Mouse (Mus musculus) hindbrain, embryonic 15.5 days (tissue): ENCODE results near the gene Ccdc8. TPM values are rescaled to one million over a fixed set of nuclear protein-coding genes. Genes with fewer than 3 reads are reported as not detected.

Source experiments
- ATAC-seq: fragments of 200-750 bp; cut with Nextera tagmentation; 2 replicates; pipeline ENCODE4 v1.8.0; 2017; ENCODE audit warnings: low read depth, moderate number of reproducible peaks, moderate TSS enrichment; ENCODE audit not compliant: low FRiP score
- H3K27ac ChIP-seq: fragments of 300-500 bp; sonication (generic); replicated peaks from 2 replicates; pipeline ENCODE4 v1.5.1; 2015; ENCODE audit warnings: mild to moderate bottlenecking, inconsistent platforms
- H3K27me3 ChIP-seq: fragments of 300-500 bp; sonication (generic); 2 replicates; pipeline ENCODE4 v1.6.1; 2015; ENCODE audit warnings: control low read depth, inconsistent platforms
- H3K36me3 ChIP-seq: fragments of 300-500 bp; sonication (generic); 2 replicates; pipeline ENCODE4 v1.6.1; 2015; ENCODE audit warnings: control low read depth, inconsistent platforms
- H3K4me1 ChIP-seq: fragments of 300-500 bp; sonication (generic); replicated peaks from 2 replicates; pipeline ENCODE4 v1.6.1; 2015; ENCODE audit warnings: control low read depth, inconsistent platforms
- H3K4me2 ChIP-seq: fragments of 300-500 bp; sonication (generic); 2 replicates; pipeline ENCODE4 v1.6.1; 2015; ENCODE audit warnings: moderate library complexity, mild to moderate bottlenecking, inconsistent platforms
- H3K4me3 ChIP-seq: fragments of 300-500 bp; sonication (generic); 2 replicates; pipeline ENCODE4 v1.5.1; 2015; ENCODE audit warnings: mild to moderate bottlenecking, inconsistent platforms
- H3K9ac ChIP-seq: fragments of 300-500 bp; sonication (generic); 2 replicates; pipeline ENCODE4 v1.6.1; 2015; ENCODE audit warnings: inconsistent platforms
- H3K9me3 ChIP-seq: fragments of 300-500 bp; sonication (generic); 2 replicates; pipeline ENCODE4 v1.6.1; 2016; ENCODE audit warnings: control low read depth, inconsistent platforms
- WGBS: fragments of 180-500 bp; shearing (Covaris S2); methylation state at CpG from one replicate; pipeline ENCODE4 v1.1.7; 2015; 5-methylcytosine and 5-hydroxymethylcytosine counted together
- polyA plus RNA-seq: library from polyadenylated mRNA; unstranded; fragments of >200 nt; fragmentation: Nextera tagmentation; extraction: Ambion mirVana; gene quantifications from 2 replicates; pipeline ENCODE4 v1.2.1, GENCODE M21; 2015

Gene Ccdc8
- polyA plus RNA-seq, 1 experiment from 2014 or later = 7.4 TPM

GRCm38 (mm10) chr7:17022176-17022575 lies 29.7 kb downstream of the Ccdc8 start:
- Histone ChIP-seq H3K4me3 (no peak overlapping the region), H3K4me1 (peaks cover 44% of the 10 kb centered on the region), H3K27me3 (no peaks in the 10 kb centered on the region), H3K9ac (no peak overlapping the region), H3K27ac (no peak overlapping the region), H3K4me2 (no peak overlapping the region), H3K9me3 (no peaks in the 10 kb centered on the region), H3K36me3 (peaks cover 34% of the 10 kb centered on the region)
- WGBS = 97% methylated on average over 15 of the region's 15 CpGs
- ATAC-seq = no peak

GRCm38 (mm10) chr7:17023701-17024100 lies 31.2 kb downstream of the Ccdc8 start:
- peaks cover 34% of the 10 kb centered on the region for H3K36me3 ChIP-seq
- peaks cover 37% of the 10 kb centered on the region for H3K4me1 ChIP-seq
- ATAC-seq = no peak
- H3K9ac ChIP-seq = no peak overlapping the region
- H3K4me2 ChIP-seq = no peak overlapping the region
- H3K4me3 ChIP-seq = no peak overlapping the region
- no peak overlapping the region for H3K27ac ChIP-seq
- 89% methylated on average over 4 of the region's 4 CpGs for WGBS
- H3K27me3 ChIP-seq = no peaks in the 10 kb centered on the region
- H3K9me3 ChIP-seq = no peaks in the 10 kb centered on the region

- Histone ChIP-seq H3K4me2 (no peak overlapping the region), H3K4me3 (no peak overlapping the region), H3K9me3 (no peaks in the 10 kb centered on the region), H3K36me3 (peaks cover 34% of the 10 kb centered on the region), H3K27ac (peak overlapping the region; percentile 48; the same call in 1 of the 2 replicates), H3K9ac (no peak overlapping the region), H3K4me1 (peaks cover 37% of the 10 kb centered on the region), H3K27me3 (no peaks in the 10 kb centered on the region)
- WGBS = 86% methylated on average over 6 of the region's 6 CpGs
- ATAC-seq = no peak
Observed at GRCm38 (mm10) chr7:17024141-17024540, 31.6 kb downstream of the Ccdc8 start.

GRCm38 (mm10) chr7:17024814-17025504 lies 32.5 kb downstream of the Ccdc8 start:
- Histone ChIP-seq H3K4me2 (no peak overlapping the region), H3K27me3 (no peaks in the 10 kb centered on the region), H3K9me3 (no peaks in the 10 kb centered on the region), H3K4me1 (peaks cover 37% of the 10 kb centered on the region), H3K4me3 (no peak overlapping the region), H3K36me3 (peaks cover 26% of the 10 kb centered on the region), H3K9ac (no peak overlapping the region), H3K27ac (peak overlapping the region; percentile 48)
- 90% methylated on average over 10 of the region's 10 CpGs for WGBS
- no peak for ATAC-seq

- Histone ChIP-seq H3K4me1 (peaks cover 37% of the 10 kb centered on the region), H3K4me3 (no peak overlapping the region), H3K4me2 (peak overlapping the region; percentile 81; the same call in 1 of the 2 replicates), H3K36me3 (peaks cover 21% of the 10 kb centered on the region), H3K27ac (no peak overlapping the region), H3K27me3 (no peaks in the 10 kb centered on the region), H3K9me3 (no peaks in the 10 kb centered on the region), H3K9ac (no peak overlapping the region)
- WGBS = 83% methylated on average over 4 of the region's 4 CpGs
- no peak for ATAC-seq
Observed at GRCm38 (mm10) chr7:17025505-17025894, 33.0 kb downstream of the Ccdc8 start.

- H3K4me2 ChIP-seq = peak overlapping the region; percentile 81
- peak overlapping the region; percentile 95 for H3K4me3 ChIP-seq
- H3K36me3 ChIP-seq = peaks cover 16% of the 10 kb centered on the region
- WGBS = 79% methylated on average over 9 of the region's 9 CpGs
- H3K9me3 ChIP-seq = no peaks in the 10 kb centered on the region
- no peak for ATAC-seq
- H3K27ac ChIP-seq = no peak overlapping the region
- H3K4me1 ChIP-seq = peaks cover 37% of the 10 kb centered on the region
- no peaks in the 10 kb centered on the region for H3K27me3 ChIP-seq
- H3K9ac ChIP-seq = peak overlapping the region; percentile 95; the same call in 1 of the 2 replicates
Observed at GRCm38 (mm10) chr7:17025896-17026622, 33.6 kb downstream of the Ccdc8 start.

GRCm38 (mm10) chr7:17026710-17027587 lies 34.4 kb downstream of the Ccdc8 start:
- Histone ChIP-seq H3K36me3 (peaks cover 7% of the 10 kb centered on the region), H3K4me1 (peaks cover 37% of the 10 kb centered on the region)
- no peak; the same call in 1 of the 2 replicates for ATAC-seq

GRCm38 (mm10) chr7:17027588-17028343 lies 35.3 kb downstream of the Ccdc8 start, which contains the start of gene Ppp5c:
Ppp5c (minus strand) TSS chr7:17027924.
- peaks cover 37% of the 10 kb centered on the region for H3K4me1 ChIP-seq
- H3K27ac ChIP-seq = peak within 1 kb of the TSS; percentile 77
- H3K4me2 ChIP-seq = peak within 1 kb of the TSS; percentile 81
- peak within 1 kb of the TSS; percentile 95 for H3K4me3 ChIP-seq
- no peaks in the 10 kb centered on the region for H3K27me3 ChIP-seq
- WGBS = under 1% methylated on average over 53 of the region's 58 CpGs
- ATAC-seq = peak; percentile 88
- no peaks in the 10 kb centered on the region for H3K9me3 ChIP-seq
- H3K9ac ChIP-seq = peak within 1 kb of the TSS; percentile 95
- H3K36me3 ChIP-seq = no peaks in the 10 kb centered on the region

More at GRCm38 (mm10) chr7:17026710-17027587, 34.4 kb downstream of the Ccdc8 start:
- peak overlapping the region; percentile 77 for H3K27ac ChIP-seq
- H3K9ac ChIP-seq = peak overlapping the region; percentile 95
- peak overlapping the region; percentile 81 for H3K4me2 ChIP-seq
- no peaks in the 10 kb centered on the region for H3K27me3 ChIP-seq
- H3K4me3 ChIP-seq = peak overlapping the region; percentile 95
- H3K9me3 ChIP-seq = no peaks in the 10 kb centered on the region
- 9% methylated on average over 24 of the region's 24 CpGs for WGBS

GRCm38 (mm10) chr7:17028923-17029322 lies 36.4 kb downstream of the Ccdc8 start:
- H3K4me1 ChIP-seq = peaks cover 34% of the 10 kb centered on the region

GRCm38 (mm10) chr7:17030239-17030638 lies 37.7 kb downstream of the Ccdc8 start:
- Histone ChIP-seq H3K36me3 (no peaks in the 10 kb centered on the region), H3K4me3 (no peak overlapping the region), H3K27ac (no peak overlapping the region), H3K4me1 (peaks cover 23% of the 10 kb centered on the region), H3K9ac (no peak overlapping the region), H3K4me2 (no peak overlapping the region), H3K9me3 (no peaks in the 10 kb centered on the region), H3K27me3 (no peaks in the 10 kb centered on the region)
- 80% methylated on average over 7 of the region's 7 CpGs for WGBS
- ATAC-seq = no peak

More at GRCm38 (mm10) chr7:17028923-17029322, 36.4 kb downstream of the Ccdc8 start:
- 77% methylated on average over 7 of the region's 7 CpGs for WGBS
- Histone ChIP-seq H3K27me3 (no peaks in the 10 kb centered on the region), H3K9me3 (no peaks in the 10 kb centered on the region), H3K4me3 (no peak overlapping the region), H3K36me3 (no peaks in the 10 kb centered on the region), H3K27ac (no peak overlapping the region), H3K9ac (no peak overlapping the region), H3K4me2 (no peak overlapping the region)
- no peak for ATAC-seq
